Mouse (Mus musculus): Measurements from ENCODE around the gene Otog. TPM values are rescaled to one million over a fixed set of nuclear protein-coding genes. Genes with fewer than 3 reads are reported as not detected.

Gene Otog
- polyA plus RNA-seq, 1 experiment from 2014 or later: not detected

DNA sequence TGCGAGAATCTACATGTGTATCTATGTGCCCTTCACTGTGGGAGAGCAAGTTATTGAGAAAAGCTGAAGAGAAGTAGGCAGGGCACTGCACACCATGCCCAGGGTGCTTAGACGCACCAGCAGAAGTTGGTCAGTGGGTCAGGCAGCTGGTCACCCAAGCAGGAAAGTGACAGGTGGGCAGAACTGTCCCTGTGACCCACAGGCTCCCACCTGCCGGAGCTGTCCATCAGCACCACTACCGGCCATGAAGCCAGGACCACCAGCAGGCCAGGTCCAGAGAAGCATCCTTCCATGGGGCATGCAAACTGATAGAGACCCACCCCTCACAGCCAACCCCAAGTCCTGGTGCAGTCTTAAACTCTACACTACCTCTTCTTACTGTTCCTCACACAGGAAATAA is 106.9 kb downstream of the Otog start:
- Histone ChIP-seq H3K4me3 (replicated peaks; ENCODE audit: low read depth, low read length) (no peak overlapping the region), H3K4me1 (replicated peaks; ENCODE audit: insufficient read depth, low read length) (no peaks in the 10 kb centered on the region), H3K9ac (ENCODE audit: low read depth, low read length) (no peak overlapping the region), H3K36me3 (ENCODE audit: insufficient read depth, low read length) (no peaks in the 10 kb centered on the region), H3K4me2 (ENCODE audit: low read length) (no peak overlapping the region), H3K27me3 (ENCODE audit: insufficient read depth, low read length) (peaks cover 16% of the 10 kb centered on the region), H3K9me3 (replicated peaks; ENCODE audit: low read length) (no peaks in the 10 kb centered on the region), H3K27ac (no peak overlapping the region)
- DNase-seq (ENCODE audit: low spot score) (no peak), ATAC-seq (replicated peaks; ENCODE audit: low FRiP score, low read depth) (no peak)
- 49% methylated on average over 4 of the region's 4 CpGs for WGBS
- no peak for TF ChIP-seq CTCF (IDR thresholded peaks at IDR 0.05; ENCODE audit: low read depth)

DNA sequence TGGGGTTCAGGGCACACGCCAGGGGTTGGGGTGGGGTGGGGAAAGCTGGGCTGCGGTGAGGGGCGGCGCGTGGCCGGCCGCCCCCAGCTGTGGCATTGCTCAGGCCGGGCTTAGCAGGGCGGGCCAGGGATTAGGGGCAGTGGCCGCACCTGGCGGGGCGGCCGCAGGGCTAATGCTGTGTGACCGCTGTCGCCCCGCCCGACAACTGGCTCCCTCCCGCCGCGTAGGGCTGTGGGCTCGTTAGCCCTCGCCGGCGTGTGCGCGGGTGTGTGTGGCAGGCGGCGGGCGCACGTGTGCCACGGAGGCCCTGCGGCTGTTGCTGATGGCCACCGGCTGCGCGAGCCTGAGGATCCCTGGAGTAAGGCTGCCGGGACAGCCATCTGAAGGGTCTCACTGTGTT is 108.0 kb downstream of the Otog start:
- H3K4me3 ChIP-seq (replicated peaks; ENCODE audit: low read depth, low read length): no peak overlapping the region
- no peaks in the 10 kb centered on the region for H3K36me3 ChIP-seq (ENCODE audit: insufficient read depth, low read length)
- ATAC-seq (replicated peaks; ENCODE audit: low FRiP score, low read depth) (no peak; the same call in 1 of the 2 replicates), DNase-seq (ENCODE audit: low spot score) (no peak)
- no peak overlapping the region for H3K27ac ChIP-seq
- H3K4me2 ChIP-seq (ENCODE audit: low read length): no peak overlapping the region
- no peaks in the 10 kb centered on the region for H3K9me3 ChIP-seq (replicated peaks; ENCODE audit: low read length)
- no peak for TF ChIP-seq CTCF (IDR thresholded peaks at IDR 0.05; ENCODE audit: low read depth)
- H3K27me3 ChIP-seq (ENCODE audit: insufficient read depth, low read length): peaks cover 16% of the 10 kb centered on the region
- no peaks in the 10 kb centered on the region for H3K4me1 ChIP-seq (replicated peaks; ENCODE audit: insufficient read depth, low read length)
- H3K9ac ChIP-seq (ENCODE audit: low read depth, low read length): no peak overlapping the region
- WGBS: 3% methylated on average over 31 of the region's 36 CpGs

DNA sequence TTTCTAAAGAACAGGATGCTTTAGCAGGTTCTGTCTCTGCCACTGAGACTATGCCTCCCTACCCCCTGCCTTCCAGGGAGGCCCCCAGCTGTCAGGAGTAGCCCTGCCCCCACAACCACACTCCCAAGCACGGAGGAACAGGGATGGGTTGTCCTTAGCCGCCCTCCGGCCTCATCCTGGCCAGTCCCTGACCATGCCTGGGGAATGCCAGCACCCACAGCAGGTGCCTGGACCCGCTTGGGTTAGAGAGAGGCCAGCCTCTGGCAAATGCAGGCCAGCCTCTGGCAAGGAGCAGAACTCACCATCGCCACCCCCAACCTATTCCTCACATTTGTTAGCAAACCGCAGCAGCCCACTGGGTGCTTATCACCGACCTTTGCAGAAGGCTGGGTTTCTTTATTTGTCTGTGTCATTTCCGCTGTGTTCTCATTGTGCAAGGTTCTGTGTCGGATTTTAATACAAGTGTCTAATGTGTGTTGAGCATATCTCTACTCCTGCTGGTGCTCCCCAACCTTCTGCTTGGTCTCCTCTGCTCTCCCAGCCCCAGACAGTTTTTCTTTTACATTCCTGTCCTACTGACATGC is 109.4 kb downstream of the Otog start:
- Histone ChIP-seq H3K4me3 (replicated peaks; ENCODE audit: low read depth, low read length) (no peak overlapping the region), H3K27me3 (ENCODE audit: insufficient read depth, low read length) (peaks cover 16% of the 10 kb centered on the region), H3K9me3 (replicated peaks; ENCODE audit: low read length) (no peaks in the 10 kb centered on the region), H3K4me2 (ENCODE audit: low read length) (no peak overlapping the region), H3K9ac (ENCODE audit: low read depth, low read length) (no peak overlapping the region), H3K27ac (no peak overlapping the region), H3K36me3 (ENCODE audit: insufficient read depth, low read length) (no peaks in the 10 kb centered on the region), H3K4me1 (replicated peaks; ENCODE audit: insufficient read depth, low read length) (no peaks in the 10 kb centered on the region)
- DNase-seq (ENCODE audit: low spot score) (no peak), ATAC-seq (replicated peaks; ENCODE audit: low FRiP score, low read depth) (no peak)
- TF ChIP-seq CTCF (IDR thresholded peaks at IDR 0.05; ENCODE audit: low read depth): no peak
- 61% methylated on average over 9 of the region's 9 CpGs for WGBS

DNA sequence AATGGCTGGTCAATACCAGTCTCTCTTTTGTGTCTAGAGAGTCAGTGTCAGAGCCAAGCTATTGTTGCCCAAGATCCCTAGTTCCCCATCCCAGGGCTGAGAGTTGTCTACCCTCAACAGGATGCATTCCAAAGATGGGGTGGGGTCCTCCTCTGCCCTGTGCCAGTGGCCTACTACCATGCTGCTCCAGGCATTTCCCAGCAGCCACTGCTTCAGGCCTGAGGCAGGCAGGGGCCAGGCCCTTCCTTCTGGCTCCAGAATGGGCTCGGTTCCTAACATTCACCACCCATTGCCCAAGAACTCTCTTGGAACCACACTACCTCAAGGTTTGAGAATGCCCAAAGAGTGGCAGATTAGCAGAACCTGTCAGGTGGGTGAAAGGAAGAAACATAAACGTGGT is 112.0 kb downstream of the Otog start:
- Histone ChIP-seq H3K4me3 (replicated peaks; ENCODE audit: low read depth, low read length) (no peak overlapping the region), H3K4me2 (ENCODE audit: low read length) (no peak overlapping the region), H3K36me3 (ENCODE audit: insufficient read depth, low read length) (no peaks in the 10 kb centered on the region), H3K9ac (ENCODE audit: low read depth, low read length) (no peak overlapping the region), H3K4me1 (replicated peaks; ENCODE audit: insufficient read depth, low read length) (no peaks in the 10 kb centered on the region), H3K27me3 (ENCODE audit: insufficient read depth, low read length) (peaks cover 16% of the 10 kb centered on the region), H3K27ac (no peak overlapping the region), H3K9me3 (replicated peaks; ENCODE audit: low read length) (no peaks in the 10 kb centered on the region)
- ATAC-seq (replicated peaks; ENCODE audit: low FRiP score, low read depth) (no peak), DNase-seq (ENCODE audit: low spot score) (no peak)
- 60% methylated on average over 2 of the region's 2 CpGs for WGBS
- TF ChIP-seq CTCF (IDR thresholded peaks at IDR 0.05; ENCODE audit: low read depth): no peak

DNA sequence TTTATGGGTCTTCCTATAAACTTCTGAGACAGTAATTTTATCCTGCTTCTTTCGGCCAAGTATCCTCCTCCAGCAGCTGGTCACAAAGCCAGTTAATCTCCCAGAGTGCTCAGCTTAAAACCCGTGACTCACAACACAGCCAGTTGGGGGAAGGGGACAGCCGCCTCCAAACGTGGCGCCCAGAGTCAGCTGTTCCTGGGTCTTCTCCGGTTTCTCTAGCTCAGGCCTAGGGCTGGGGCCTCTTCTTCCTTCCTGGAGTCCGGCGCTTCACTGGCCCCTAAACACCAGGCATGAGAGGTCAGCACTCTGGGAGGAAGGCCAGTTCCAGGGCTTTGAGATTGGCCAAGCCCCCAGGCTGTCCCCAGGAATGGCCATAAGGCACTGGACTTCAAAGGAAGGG is 112.4 kb downstream of the Otog start:
- Histone ChIP-seq H3K4me2 (ENCODE audit: low read length) (no peak overlapping the region), H3K36me3 (ENCODE audit: insufficient read depth, low read length) (no peaks in the 10 kb centered on the region), H3K27me3 (ENCODE audit: insufficient read depth, low read length) (peaks cover 13% of the 10 kb centered on the region), H3K27ac (no peak overlapping the region), H3K4me1 (replicated peaks; ENCODE audit: insufficient read depth, low read length) (no peaks in the 10 kb centered on the region), H3K9me3 (replicated peaks; ENCODE audit: low read length) (no peaks in the 10 kb centered on the region), H3K4me3 (replicated peaks; ENCODE audit: low read depth, low read length) (no peak overlapping the region), H3K9ac (ENCODE audit: low read depth, low read length) (no peak overlapping the region)
- no peak for TF ChIP-seq CTCF (IDR thresholded peaks at IDR 0.05; ENCODE audit: low read depth)
- peak; percentile 12 for DNase-seq (ENCODE audit: low spot score)
- no peak for ATAC-seq (replicated peaks; ENCODE audit: low FRiP score, low read depth)
- 25% methylated on average over 8 of the region's 8 CpGs for WGBS

DNA sequence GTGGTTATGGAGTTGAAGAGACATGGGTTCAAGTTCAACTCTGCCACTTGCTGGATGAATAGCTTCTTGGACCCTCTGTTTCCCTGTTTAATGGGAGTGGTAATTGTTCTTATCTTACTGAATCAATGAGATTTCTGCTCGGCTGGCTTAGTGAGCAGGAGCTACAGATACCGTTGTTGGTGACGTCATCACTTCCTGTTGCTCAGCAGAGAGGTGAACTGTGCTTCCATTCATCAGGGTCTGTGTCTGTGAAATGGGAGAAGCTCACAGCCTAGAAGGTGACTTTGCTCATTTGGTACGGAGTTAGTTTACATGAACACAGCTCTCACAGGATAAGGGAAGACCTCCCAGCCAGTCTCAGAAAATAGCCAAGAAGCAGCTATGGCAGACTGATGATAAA is 113.1 kb downstream of the Otog start:
- H3K4me3 ChIP-seq (replicated peaks; ENCODE audit: low read depth, low read length): no peak overlapping the region
- WGBS: 30% methylated on average over 4 of the region's 4 CpGs

More for the DNA sequence above, 113.1 kb downstream of the Otog start:
- Histone ChIP-seq H3K27ac (no peak overlapping the region), H3K27me3 (ENCODE audit: insufficient read depth, low read length) (peaks cover 6% of the 10 kb centered on the region), H3K36me3 (ENCODE audit: insufficient read depth, low read length) (no peaks in the 10 kb centered on the region), H3K4me2 (ENCODE audit: low read length) (no peak overlapping the region), H3K9me3 (replicated peaks; ENCODE audit: low read length) (no peaks in the 10 kb centered on the region), H3K9ac (ENCODE audit: low read depth, low read length) (no peak overlapping the region), H3K4me1 (replicated peaks; ENCODE audit: insufficient read depth, low read length) (no peaks in the 10 kb centered on the region)
- ATAC-seq (replicated peaks; ENCODE audit: low FRiP score, low read depth) (no peak), DNase-seq (ENCODE audit: low spot score) (no peak)
- TF ChIP-seq CTCF (IDR thresholded peaks at IDR 0.05; ENCODE audit: low read depth): no peak

Other genes starting within 250 kb of the Otog start
- gene Abcc6, start 210.7 kb upstream of the Otog start, polyA plus RNA-seq (2015; fragmentation: Nextera tagmentation; extraction: Ambion mirVana): 0.33 and 0.47 TPM in 2 replicates
- gene Nomo1, start 207.3 kb upstream of the Otog start, polyA plus RNA-seq (2015; fragmentation: Nextera tagmentation; extraction: Ambion mirVana): 27.2 and 30.3 TPM in 2 replicates
- gene Kcnj11, start 140.2 kb upstream of the Otog start, polyA plus RNA-seq (2015; fragmentation: Nextera tagmentation; extraction: Ambion mirVana): 0.18 and 0.33 TPM in 2 replicates
- gene Abcc8, start 61.0 kb upstream of the Otog start, polyA plus RNA-seq (2015; fragmentation: Nextera tagmentation; extraction: Ambion mirVana): 0.85 and 1.1 TPM in 2 replicates
- gene Ush1c, start 2.5 kb upstream of the Otog start, polyA plus RNA-seq (2015; fragmentation: Nextera tagmentation; extraction: Ambion mirVana): 36.8 and 44.4 TPM in 2 replicates
- not detected in 2 replicates for gene Myod1, start 135.5 kb downstream of the Otog start, polyA plus RNA-seq (2015; fragmentation: Nextera tagmentation; extraction: Ambion mirVana)
- 0.03 and 0.08 TPM in 2 replicates for gene Kcnc1, start 155.5 kb downstream of the Otog start, polyA plus RNA-seq (2015; fragmentation: Nextera tagmentation; extraction: Ambion mirVana)